Mouse (Mus musculus): ENCODE measurements around the gene Anp32e. TPM values are rescaled to one million over a fixed set of nuclear protein-coding genes. Genes with fewer than 3 reads are reported as not detected.

The Anp32e gene
- total RNA-seq, 4 experiments from 2014 or later, result 76.7 to 95.7 (median 82.9) TPM

GRCm38 (mm10) chr3:95996451-95997073 is 67.5 kb downstream of the Anp32e start:
- no peak for DNase-seq (ENCODE audit: low spot score)

Other genes with a start within 250 kb of the Anp32e start
- 10 to 100 TPM; 35.5 to 60.3 (median 45.4) TPM for gene Adamtsl4, start 241.3 kb upstream of the Anp32e start, total RNA-seq (2022)
- 10 to 100 TPM; 36.6 to 76.5 (median 42.3) TPM for gene Ecm1, start 189.7 kb upstream of the Anp32e start, total RNA-seq (2022)
- gene Tars2, start 169.0 kb upstream of the Anp32e start, total RNA-seq (2022), result 10 to 100 TPM; 48.1 to 51.8 (median 49.0) TPM
- 10 to 100 TPM; 39.1 to 47.6 (median 41.0) TPM for gene Rprd2, start 110.4 kb upstream of the Anp32e start, total RNA-seq (2022)
- 10 to 100 TPM; 13.9 to 22.5 (median 21.3) TPM for gene Prpf3, start 73.4 kb upstream of the Anp32e start, total RNA-seq (2022)
- 100 to 1,000 TPM; 312 to 354 (median 350) TPM for gene Mrps21, start 57.7 kb upstream of the Anp32e start, total RNA-seq (2022)
- 10 to 100 TPM; 12.0 to 58.8 (median 26.9) TPM for gene Ciart, start 47.0 kb upstream of the Anp32e start, total RNA-seq (2022)
- 10 to 100 TPM in 2 of 4 experiments, 1 to 10 TPM in 2; 6.3 to 12.0 (median 8.4) TPM for gene BC028528, start 37.2 kb upstream of the Anp32e start, total RNA-seq (2022)
- 100 to 1,000 TPM; 102 to 115 (median 107) TPM for gene Aph1a, start 35.3 kb upstream of the Anp32e start, total RNA-seq (2022)
- 100 to 1,000 TPM; 170 to 196 (median 181) TPM for gene Car14, start 24.6 kb upstream of the Anp32e start, total RNA-seq (2022)
- 10 to 100 TPM; 55.7 to 68.3 (median 61.1) TPM for gene Plekho1, start 66.8 kb downstream of the Anp32e start, total RNA-seq (2022)
- gene Vps45, start 129.2 kb downstream of the Anp32e start, total RNA-seq (2022), result 10 to 100 TPM; 27.2 to 33.8 (median 30.0) TPM
- gene Otud7b, start 175.3 kb downstream of the Anp32e start, total RNA-seq (2022), result 10 to 100 TPM; 55.4 to 63.1 (median 59.8) TPM
- 1 to 10 TPM; 1.7 to 3.0 (median 2.2) TPM for gene Mtmr11, start 232.8 kb downstream of the Anp32e start, total RNA-seq (2022)
- gene Sf3b4, start 243.1 kb downstream of the Anp32e start, total RNA-seq (2022), result 10 to 100 TPM; 14.1 to 17.2 (median 16.2) TPM